Mouse (Mus musculus) cerebellum, postnatal 14 days (tissue): ENCODE results near the gene Dbt.

ENCODE experiments used
- DNase-seq, 2 experiments: peaks; one replicate each; pipeline ENCODE4 v3.0.0; 2021; ENCODE audit warnings: mixed read lengths in 2 of 2

Gene Dbt

GRCm38 (mm10) chr3:116542532-116542931 lies 29.7 kb downstream of the Dbt start:
- DNase-seq: no peak

- no peak for DNase-seq
Measured at GRCm38 (mm10) chr3:116547430-116547829, 34.6 kb downstream of the Dbt start.

- DNase-seq: no peak
Measured at GRCm38 (mm10) chr3:116551362-116551761, 38.5 kb downstream of the Dbt start.

GRCm38 (mm10) chr3:116561315-116561714 lies 48.4 kb downstream of the Dbt start:
- DNase-seq: peak; percentile 39 to 52

DNA sequence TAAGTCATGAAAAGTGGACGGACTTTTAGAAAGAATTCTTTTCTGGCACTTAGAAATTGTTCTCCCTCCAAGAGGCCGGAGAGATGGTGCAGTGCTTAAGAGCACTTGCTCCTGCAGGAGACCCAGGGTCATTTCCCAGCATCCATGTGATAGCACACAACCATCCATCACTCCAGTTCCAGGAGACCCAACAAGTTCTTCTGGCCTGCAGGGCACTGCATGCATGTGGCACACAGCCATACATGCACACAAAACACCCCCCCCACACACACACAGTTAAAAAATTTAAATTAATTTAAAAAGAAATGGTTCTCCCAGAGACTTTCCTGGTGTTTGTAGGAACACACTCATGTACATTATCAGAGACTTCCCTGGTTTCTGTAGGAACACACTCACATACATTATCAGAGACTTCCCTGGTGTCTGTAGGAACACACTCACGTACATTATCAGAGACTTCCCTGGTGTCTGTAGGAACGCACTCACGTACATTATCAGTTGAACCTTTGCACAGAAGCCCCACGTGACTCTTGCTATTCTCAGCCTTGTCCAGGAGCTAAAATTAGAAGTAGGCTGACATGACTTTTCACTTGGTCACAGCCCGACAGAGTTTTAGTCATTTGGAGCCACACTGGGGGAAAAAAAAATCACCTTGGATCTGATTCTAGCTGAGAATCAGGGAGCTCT lies 49.7 kb downstream of the Dbt start, which contains the start of gene Lrrc39:
Gene Lrrc39, plus strand, starts transcription at position 566 of the 687 bp plus-strand sequence.
- no peak for DNase-seq

- DNase-seq: no peak
Measured at GRCm38 (mm10) chr3:116563095-116563492, 50.2 kb downstream of the Dbt start.

DNA sequence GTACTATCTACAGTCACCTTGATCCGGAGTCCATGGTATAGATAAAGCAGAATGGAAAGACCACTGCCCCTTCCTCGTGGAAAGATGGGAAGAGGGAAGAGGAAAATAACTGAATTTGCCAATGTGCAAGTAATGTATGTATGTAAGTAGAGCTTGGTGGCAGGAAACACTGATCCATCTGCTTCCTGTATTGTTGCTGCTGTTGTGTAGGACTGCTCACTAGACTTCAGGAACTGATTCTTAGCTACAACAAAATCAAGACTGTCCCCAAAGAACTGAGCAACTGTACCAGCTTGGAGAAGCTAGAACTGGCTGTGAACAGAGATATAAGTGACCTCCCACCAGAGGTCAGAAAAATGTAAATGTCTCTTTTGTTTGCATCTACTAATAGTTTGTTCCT lies 57.8 kb downstream of the Dbt start:
- DNase-seq: no peak

DNA sequence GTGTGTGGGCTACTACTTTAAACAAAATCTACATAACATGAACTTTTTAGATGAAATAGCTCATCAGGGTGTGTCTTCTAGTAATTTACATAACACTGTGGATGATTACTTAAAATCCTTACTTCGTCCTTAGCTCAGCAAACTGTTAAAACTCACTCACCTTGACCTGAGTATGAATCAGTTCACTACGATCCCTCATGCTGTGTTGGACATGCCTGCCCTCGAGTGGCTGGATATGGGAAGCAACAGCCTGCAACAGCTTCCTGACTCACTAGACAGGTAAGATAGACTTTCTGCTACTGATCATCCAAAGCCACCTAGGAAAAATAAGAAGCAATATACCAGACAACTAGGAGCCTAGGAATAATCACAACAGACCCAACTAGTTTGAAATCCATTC lies 64.4 kb downstream of the Dbt start:
- no peak for DNase-seq

GRCm38 (mm10) chr3:116582201-116582600 lies 69.3 kb downstream of the Dbt start:
- DNase-seq: no peak

DNA sequence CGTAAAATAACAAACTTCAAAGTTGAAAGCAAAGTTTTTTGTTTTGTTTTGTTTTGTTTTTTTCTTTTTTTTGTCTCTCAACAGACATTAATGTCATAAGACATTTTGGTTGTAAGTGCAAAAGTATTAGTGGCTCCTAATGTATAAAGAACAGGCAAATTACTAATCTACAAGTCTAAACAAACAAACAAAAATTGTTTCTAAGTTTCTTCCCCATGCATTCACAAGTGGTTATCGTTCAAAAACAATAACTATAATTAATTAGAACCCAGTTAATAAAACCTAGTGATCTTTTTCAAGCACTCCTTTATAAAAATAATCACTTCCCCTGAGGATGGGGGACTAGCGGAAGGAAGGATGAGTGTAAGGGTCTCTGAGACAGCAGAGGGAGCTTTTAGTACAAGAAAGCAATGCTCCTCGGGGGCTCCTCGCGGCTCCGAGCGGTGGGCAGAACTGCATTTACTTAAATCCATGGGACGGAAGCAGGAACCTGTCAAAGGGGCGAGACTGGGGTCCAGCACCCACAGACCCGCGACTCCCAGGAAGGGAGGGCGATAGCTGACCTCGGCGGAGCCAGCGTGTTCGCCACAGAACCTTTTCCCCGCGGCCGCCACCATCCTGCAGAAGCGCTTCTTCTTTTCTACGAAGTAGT lies 81.3 kb downstream of the Dbt start:
- no peak for DNase-seq

DNA sequence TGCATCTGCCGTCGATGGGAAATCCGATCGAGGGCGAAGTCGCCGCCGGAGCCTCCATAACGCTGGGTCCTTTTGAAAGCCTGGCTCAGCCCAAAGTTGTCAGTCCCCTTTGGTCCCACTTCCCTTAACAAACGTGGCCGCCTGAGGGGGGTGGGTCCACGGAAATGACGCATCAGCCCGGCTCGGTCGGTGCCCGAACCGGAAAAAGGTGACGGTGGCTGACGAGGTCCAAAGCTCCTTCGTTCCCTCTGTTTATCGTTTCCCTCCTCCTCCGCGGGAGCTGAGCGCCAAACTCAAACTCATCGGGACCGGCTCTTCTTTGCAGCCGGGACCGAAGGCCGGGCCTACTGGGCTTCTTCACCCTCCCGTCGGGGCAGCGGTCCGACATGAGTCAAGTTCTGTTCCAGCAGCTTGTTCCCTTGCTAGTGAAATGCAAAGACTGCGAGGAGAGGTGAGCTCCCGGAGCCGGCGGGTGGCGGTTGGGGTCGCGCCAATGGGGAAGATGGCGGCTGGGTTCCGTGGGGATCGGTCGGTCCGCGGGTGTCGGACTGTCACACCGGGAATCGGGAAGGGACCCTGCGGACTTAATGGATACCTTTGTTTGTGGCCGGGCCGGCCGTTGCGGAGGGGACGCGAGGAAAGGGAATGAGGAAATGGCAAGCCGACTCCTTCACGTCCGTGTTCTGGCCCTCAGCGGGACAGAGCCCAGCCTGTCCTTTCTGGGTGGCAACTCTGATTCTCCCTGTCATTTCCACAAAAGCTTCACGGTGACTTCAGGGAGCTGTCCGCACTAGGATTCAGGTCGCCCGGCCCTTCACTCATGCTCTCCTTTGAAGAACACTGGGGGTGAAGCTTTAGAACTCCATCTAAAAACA lies 82.1 kb downstream of the Dbt start, which contains the start of gene Sass6:
Gene Sass6, plus strand, starts transcription at position 255 of the 875 bp plus-strand sequence.
- peak; percentile 98 to 100 for DNase-seq

DNA sequence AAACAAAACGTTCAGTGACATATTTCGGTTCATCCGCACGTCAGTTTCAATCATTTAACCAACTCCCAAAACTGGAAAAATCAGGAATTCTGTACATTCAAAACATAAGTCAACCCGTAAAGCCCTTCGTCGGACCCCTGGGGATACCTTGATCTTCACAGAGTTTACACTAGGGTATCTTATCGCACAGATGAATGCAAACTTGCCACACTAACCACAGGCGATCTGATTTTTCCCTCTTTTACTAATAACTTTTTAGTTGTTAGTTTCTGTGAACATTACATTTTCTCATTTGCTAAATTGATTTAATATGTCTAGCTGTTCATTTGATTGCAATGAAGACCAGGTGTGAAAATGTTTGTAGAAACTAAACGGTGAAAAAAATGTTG lies 82.7 kb downstream of the Dbt start:
- peak in 1 of 2 experiments; percentile 20 for DNase-seq
